Mouse (Mus musculus) C2C12 (cell line): ENCODE results near the gene Ank2.

Experiments
- CTCF ChIP-seq: IDR thresholded peaks from one replicate; pipeline ENCODE4 v1.5.1; 2011; ENCODE audit not compliant: control insufficient read depth, insufficient read depth, insufficient read length
- FOSL1 ChIP-seq: IDR thresholded peaks from one replicate; pipeline ENCODE4 v1.8.0; 2011; ENCODE audit warnings: mild to moderate bottlenecking, low read length; ENCODE audit not compliant: poor library complexity, insufficient read depth, severe bottlenecking
- MAX ChIP-seq: IDR thresholded peaks from one replicate; pipeline ENCODE4 v1.6.1; 2011; ENCODE audit warnings: mild to moderate bottlenecking, control low read depth
- MYOD1 ChIP-seq: IDR thresholded peaks from one replicate; pipeline ENCODE4 v1.6.1; 2011; ENCODE audit warnings: low read depth; ENCODE audit not compliant: control insufficient read depth, insufficient read length
- MYOG ChIP-seq: IDR thresholded peaks from one replicate; pipeline ENCODE4 v1.6.1; 2011; ENCODE audit not compliant: control insufficient read depth, insufficient read length; ENCODE audit errors: extremely low read depth
- USF1 ChIP-seq: IDR thresholded peaks from one replicate; pipeline ENCODE4 v1.6.1; 2011; ENCODE audit warnings: low read depth, mild to moderate bottlenecking, control low read depth, moderate library complexity

- TF ChIP-seq CTCF: no peak
- TF ChIP-seq MYOG: no peak
- TF ChIP-seq USF1: no peak
- no peak for TF ChIP-seq MAX
- TF ChIP-seq FOSL1: no peak
- TF ChIP-seq MYOD1: no peak
Observed at GRCm38 (mm10) chr3:127108481-127108880, 390.7 kb downstream of the Ank2 start.
